Mouse (Mus musculus) testis, adult 2 months (tissue): ENCODE results near the gene Stk25.

Source experiments
- CTCF ChIP-seq: fragments of 200-500 bp; IDR thresholded peaks from 2 replicates; pipeline ENCODE4 v1.5.1; 2012; ENCODE audit warnings: low read depth, mild to moderate bottlenecking, inconsistent platforms, low read length, moderate library complexity; ENCODE audit not compliant: control insufficient read depth, insufficient read depth, insufficient replicate concordance
- POLR2A ChIP-seq: fragments of 200-500 bp; IDR thresholded peaks from 2 replicates; pipeline ENCODE4 v1.6.1; 2012; ENCODE audit warnings: low read depth, mild to moderate bottlenecking, inconsistent platforms, low read length, moderate library complexity; ENCODE audit not compliant: control insufficient read depth

- TF ChIP-seq CTCF (no peak), POLR2A (no peak)
Measured at GRCm38 (mm10) chr1:93679889-93680568, 21.6 kb upstream of the Stk25 start.
